Mouse (Mus musculus): ENCODE measurements around the gene Slc25a24. TPM values are rescaled to one million over a fixed set of nuclear protein-coding genes. Genes with fewer than 3 reads are reported as not detected.
A peak's percentile ranks its signal among the peaks of the same experiment; 100 is the strongest.

The Slc25a24 gene
- total and polyA plus RNA-seq, 2 experiments from 2014 or later, result 3.0 to 3.1 TPM

DNA sequence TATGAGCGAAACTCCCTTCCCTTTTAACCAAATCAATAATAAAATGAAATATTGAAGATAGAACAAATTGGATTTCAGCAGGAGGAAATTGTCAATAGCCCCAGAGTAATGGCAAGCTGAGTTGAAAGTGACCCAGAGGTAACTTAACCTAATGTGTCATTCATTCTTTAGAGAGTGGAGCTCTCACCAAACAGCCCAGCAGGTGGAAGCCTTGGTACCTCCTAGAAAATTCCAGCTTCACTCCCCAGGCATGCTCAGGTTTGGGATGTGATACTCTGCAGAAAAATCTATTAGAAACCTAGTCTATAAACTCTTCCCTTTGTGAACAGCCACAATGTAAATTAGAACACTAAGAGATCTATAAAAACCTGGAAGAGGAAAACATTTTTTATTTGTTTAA, 76.3 kb downstream of the Slc25a24 start:
- 87% methylated on average over 1 of the region's 1 CpGs for WGBS
- Histone ChIP-seq H3K27me3 (ENCODE audit: insufficient read depth, low read length) (no peaks in the 10 kb centered on the region), H3K9ac (replicated peaks; ENCODE audit: low read length) (no peak overlapping the region), H3K4me2 (ENCODE audit: low read depth, low read length) (no peak overlapping the region), H3K4me3 (ENCODE audit: low read length) (no peak overlapping the region), H3K36me3 (ENCODE audit: insufficient read depth, low read length) (no peaks in the 10 kb centered on the region), H3K27ac (no peak overlapping the region), H3K4me1 (ENCODE audit: insufficient read depth, low read length) (no peaks in the 10 kb centered on the region), H3K9me3 (ENCODE audit: low read length) (no peaks in the 10 kb centered on the region)
- no peak for TF ChIP-seq CTCF (IDR thresholded peaks at IDR 0.05; ENCODE audit: low read depth)
- ATAC-seq (no peak), DNase-seq (ENCODE audit: low spot score) (peak; percentile 32)

DNA sequence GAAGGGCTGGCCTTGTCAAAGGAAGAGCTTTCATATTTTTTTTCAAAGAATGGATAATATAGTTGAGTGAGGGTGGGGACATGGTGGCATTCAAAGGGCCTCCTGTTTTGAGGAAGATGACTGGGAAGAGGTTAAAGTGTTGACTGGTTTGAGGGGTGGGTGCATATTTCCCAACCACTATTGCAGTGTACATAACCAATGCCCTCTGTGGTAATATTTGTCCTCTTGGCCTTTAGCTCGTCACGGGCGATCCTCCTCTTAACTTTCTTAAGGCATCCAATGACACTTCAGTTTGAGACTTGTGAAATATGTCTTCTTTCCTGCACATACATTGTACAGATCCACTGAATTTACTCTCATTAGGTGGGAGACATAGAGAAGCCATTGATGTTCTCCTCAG, 89.4 kb downstream of the Slc25a24 start:
- WGBS, result 93% methylated on average over 3 of the region's 3 CpGs
- no peak for TF ChIP-seq CTCF (IDR thresholded peaks at IDR 0.05; ENCODE audit: low read depth)
- no peaks in the 10 kb centered on the region for H3K27me3 ChIP-seq (ENCODE audit: insufficient read depth, low read length)

DNA sequence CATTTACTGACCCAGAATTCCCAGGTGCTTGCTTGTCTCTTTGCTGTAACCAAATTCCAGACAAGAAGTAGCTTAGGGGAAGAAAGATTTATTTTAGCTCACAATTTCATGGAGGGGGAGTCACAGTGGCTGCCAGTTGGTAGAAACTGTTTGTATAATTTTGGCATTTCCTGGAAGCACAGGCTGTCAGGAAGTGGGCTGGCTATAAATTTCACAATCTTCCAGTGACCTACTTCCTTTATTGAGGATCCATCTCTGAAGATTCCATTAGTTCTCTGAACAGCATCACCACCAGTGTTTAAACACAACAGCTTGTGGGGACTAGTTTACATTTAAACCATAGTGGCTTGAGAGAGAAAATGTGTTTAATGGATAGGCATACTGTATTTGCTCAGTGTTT, 93.4 kb downstream of the Slc25a24 start:
- ATAC-seq (no peak), DNase-seq (ENCODE audit: low spot score) (no peak)
- H3K27me3 ChIP-seq (ENCODE audit: insufficient read depth, low read length), result no peaks in the 10 kb centered on the region

More for the DNA sequence above, 89.4 kb downstream of the Slc25a24 start:
- no peak overlapping the region for H3K9ac ChIP-seq (replicated peaks; ENCODE audit: low read length)
- no peak overlapping the region for H3K27ac ChIP-seq
- no peak overlapping the region for H3K4me3 ChIP-seq (ENCODE audit: low read length)
- H3K9me3 ChIP-seq (ENCODE audit: low read length), result no peaks in the 10 kb centered on the region
- H3K4me2 ChIP-seq (ENCODE audit: low read depth, low read length), result no peak overlapping the region
- ATAC-seq (no peak), DNase-seq (ENCODE audit: low spot score) (no peak)
- H3K36me3 ChIP-seq (ENCODE audit: insufficient read depth, low read length), result no peaks in the 10 kb centered on the region
- no peaks in the 10 kb centered on the region for H3K4me1 ChIP-seq (ENCODE audit: insufficient read depth, low read length)

More for the DNA sequence above, 93.4 kb downstream of the Slc25a24 start:
- TF ChIP-seq CTCF (IDR thresholded peaks at IDR 0.05; ENCODE audit: low read depth), result no peak
- H3K4me1 ChIP-seq (ENCODE audit: insufficient read depth, low read length), result no peaks in the 10 kb centered on the region
- no peaks in the 10 kb centered on the region for H3K36me3 ChIP-seq (ENCODE audit: insufficient read depth, low read length)
- H3K27ac ChIP-seq, result no peak overlapping the region
- H3K4me2 ChIP-seq (ENCODE audit: low read depth, low read length), result no peak overlapping the region
- H3K9ac ChIP-seq (replicated peaks; ENCODE audit: low read length), result no peak overlapping the region
- H3K4me3 ChIP-seq (ENCODE audit: low read length), result no peak overlapping the region
- no peaks in the 10 kb centered on the region for H3K9me3 ChIP-seq (ENCODE audit: low read length)

Other genes with a start within 250 kb of the Slc25a24 start
- 0.14 and 0.16 TPM in 2 replicates for gene Fndc7, start 233.1 kb upstream of the Slc25a24 start, total RNA-seq (2014; rRNA removed)
- 0.06 TPM in 1 of 2 replicates, not detected in the other for gene Fndc7, start 233.1 kb upstream of the Slc25a24 start, polyA plus RNA-seq (2015; fragmentation: Nextera tagmentation; extraction: Ambion mirVana)
- gene Prpf38b, start 211.4 kb upstream of the Slc25a24 start, total RNA-seq (2014; rRNA removed), result 23.8 and 26.7 TPM in 2 replicates
- 39.4 and 41.8 TPM in 2 replicates for gene Prpf38b, start 211.4 kb upstream of the Slc25a24 start, polyA plus RNA-seq (2015; fragmentation: Nextera tagmentation; extraction: Ambion mirVana)
- 1.0 and 2.2 TPM in 2 replicates for gene Henmt1, start 183.3 kb upstream of the Slc25a24 start, total RNA-seq (2014; rRNA removed)
- 2.0 and 2.6 TPM in 2 replicates for gene Henmt1, start 183.3 kb upstream of the Slc25a24 start, polyA plus RNA-seq (2015; fragmentation: Nextera tagmentation; extraction: Ambion mirVana)
- not detected in 2 replicates for gene Gm9857, start 182.7 kb upstream of the Slc25a24 start, total RNA-seq (2014; rRNA removed)
- gene Gm9857, start 182.7 kb upstream of the Slc25a24 start, polyA plus RNA-seq (2015; fragmentation: Nextera tagmentation; extraction: Ambion mirVana), result 0.54 TPM in 1 of 2 replicates, not detected in the other
- 64.4 and 69.4 TPM in 2 replicates for gene Fam102b, start 95.5 kb upstream of the Slc25a24 start, total RNA-seq (2014; rRNA removed)
- 22.5 and 23.7 TPM in 2 replicates for gene Fam102b, start 95.5 kb upstream of the Slc25a24 start, polyA plus RNA-seq (2015; fragmentation: Nextera tagmentation; extraction: Ambion mirVana)
- not detected in 2 replicates for gene Slc25a54, start 42.7 kb upstream of the Slc25a24 start, total RNA-seq (2014; rRNA removed)
- not detected in 2 replicates for gene Slc25a54, start 42.7 kb upstream of the Slc25a24 start, polyA plus RNA-seq (2015; fragmentation: Nextera tagmentation; extraction: Ambion mirVana)
- gene Vav3, start 217.5 kb downstream of the Slc25a24 start, total RNA-seq (2014; rRNA removed), result 7.3 and 10.1 TPM in 2 replicates
- gene Vav3, start 217.5 kb downstream of the Slc25a24 start, polyA plus RNA-seq (2015; fragmentation: Nextera tagmentation; extraction: Ambion mirVana), result 6.7 and 8.2 TPM in 2 replicates

All from hindbrain, postnatal 0 days (tissue).